Mouse (Mus musculus): ENCODE measurements at regions not wholly inside any gene's neighbourhood (a gene's known extent, or its start where the extent isn't known, plus 50 kb on each side); places are given as distances from the start of the nearest gene placed in this dataset.

DNA sequence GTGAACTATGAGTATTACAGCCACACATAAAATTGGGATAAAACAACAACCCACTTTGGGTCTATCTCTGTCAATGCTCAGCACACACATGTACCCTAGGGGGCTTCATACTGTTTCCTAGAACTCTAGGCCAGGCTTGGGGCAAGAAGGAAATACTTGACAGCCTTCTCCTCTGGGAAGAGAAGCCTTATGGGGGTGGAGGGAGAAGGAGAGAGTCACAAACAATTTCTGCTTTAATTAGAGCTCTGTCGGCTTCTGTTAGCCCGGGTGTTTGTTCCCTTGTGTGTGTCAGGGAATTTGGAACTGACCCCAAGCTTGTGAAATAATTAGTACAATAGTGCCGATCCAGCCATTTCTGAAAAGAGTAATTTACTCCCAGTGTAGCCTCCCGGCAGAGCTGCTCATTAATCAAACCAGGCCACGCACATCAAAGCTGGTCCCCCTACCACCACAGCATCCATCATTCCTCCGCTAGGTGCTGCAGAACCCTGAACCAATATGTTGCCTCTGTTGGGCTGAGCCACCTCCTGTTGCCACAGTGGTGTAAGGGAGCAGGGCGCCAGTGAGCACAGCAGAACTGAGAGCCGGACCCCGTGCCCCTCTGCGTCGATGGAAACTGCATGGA is 307.3 kb downstream of the Tmem114 start:
- DNase-seq (ENCODE audit: low spot score in 2 of 2) = no peak

- no peak for DNase-seq (ENCODE audit: low spot score in 2 of 2)
Measured at GRCm38 (mm10) chr16:8111329-8112116, 313.4 kb downstream of the Tmem114 start.

DNA sequence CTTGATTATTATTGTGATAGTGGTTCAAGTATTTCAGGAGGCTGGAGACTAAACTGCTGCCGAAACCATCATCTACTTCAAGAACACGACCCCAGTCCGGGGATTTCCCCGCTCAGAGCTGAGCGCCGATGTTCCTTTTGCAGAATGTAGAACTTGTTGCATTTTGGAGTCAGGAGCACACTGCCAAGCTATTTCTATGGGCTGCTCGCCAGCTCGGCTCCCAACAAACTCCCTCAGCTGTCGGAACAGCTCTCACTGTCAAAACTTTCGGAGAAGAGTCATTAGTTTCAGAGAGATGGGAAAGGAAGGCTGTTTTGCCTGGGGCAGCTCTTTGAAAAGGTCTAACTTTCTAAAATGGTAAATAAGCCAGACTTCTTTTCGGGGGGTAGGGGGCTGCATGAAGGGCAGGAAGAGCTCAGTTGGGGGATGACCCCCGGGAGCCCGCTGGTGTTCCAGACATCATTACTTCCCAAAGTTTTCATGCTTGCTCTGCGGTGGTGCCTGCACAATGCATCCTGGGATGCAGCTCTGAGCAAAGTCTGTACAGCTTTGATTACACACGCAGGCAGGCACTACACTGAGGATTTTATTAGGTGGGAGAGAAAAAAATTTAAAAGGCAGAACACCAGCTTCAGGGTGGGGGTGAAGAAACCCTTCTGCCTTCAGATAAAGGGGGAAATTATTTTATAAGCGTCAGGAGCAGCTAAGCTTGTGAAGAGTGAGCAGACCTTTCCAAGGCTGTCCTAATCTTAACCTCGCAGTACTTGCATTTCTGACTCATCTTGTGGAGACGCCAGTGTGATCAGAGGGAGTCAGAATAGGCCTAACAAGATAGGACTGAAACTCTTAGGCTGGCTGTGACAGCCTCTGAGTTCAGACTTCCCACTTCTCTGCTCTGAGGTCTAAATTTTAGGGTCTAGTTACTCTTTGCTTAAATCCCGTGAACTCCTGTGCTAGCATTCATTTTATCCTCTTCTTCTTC is 316.5 kb downstream of the Tmem114 start:
- peak in 1 of 2 experiments; percentile 0 for DNase-seq (ENCODE audit: low spot score in 2 of 2)

DNA sequence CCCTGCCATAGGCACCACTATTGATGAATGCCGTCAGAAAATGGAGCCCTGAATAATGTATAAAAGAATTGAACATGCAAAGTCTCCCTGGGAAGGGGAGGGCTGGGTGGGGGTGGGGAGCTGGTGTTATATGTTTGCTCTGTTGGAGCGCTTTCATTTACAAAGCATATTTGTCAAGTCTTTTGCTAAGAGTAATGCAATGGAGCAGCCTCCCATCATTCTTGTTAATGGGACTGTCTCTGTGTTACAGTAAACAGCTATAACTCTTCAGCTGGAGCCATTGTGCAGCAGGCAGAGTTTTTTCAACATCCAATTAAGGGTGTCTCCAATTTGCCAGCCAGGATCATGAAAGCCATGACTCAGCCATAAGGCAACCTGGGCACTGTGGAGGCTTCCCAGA is 345.9 kb downstream of the Tmem114 start:
- DNase-seq (ENCODE audit: low spot score in 2 of 2) = no peak

GRCm38 (mm10) chr16:8078461-8078860 is 346.5 kb downstream of the Tmem114 start:
- no peak for DNase-seq (ENCODE audit: low spot score in 2 of 2)

GRCm38 (mm10) chr16:8074729-8075128 is 350.2 kb downstream of the Tmem114 start:
- DNase-seq (ENCODE audit: low spot score in 2 of 2) = no peak

DNA sequence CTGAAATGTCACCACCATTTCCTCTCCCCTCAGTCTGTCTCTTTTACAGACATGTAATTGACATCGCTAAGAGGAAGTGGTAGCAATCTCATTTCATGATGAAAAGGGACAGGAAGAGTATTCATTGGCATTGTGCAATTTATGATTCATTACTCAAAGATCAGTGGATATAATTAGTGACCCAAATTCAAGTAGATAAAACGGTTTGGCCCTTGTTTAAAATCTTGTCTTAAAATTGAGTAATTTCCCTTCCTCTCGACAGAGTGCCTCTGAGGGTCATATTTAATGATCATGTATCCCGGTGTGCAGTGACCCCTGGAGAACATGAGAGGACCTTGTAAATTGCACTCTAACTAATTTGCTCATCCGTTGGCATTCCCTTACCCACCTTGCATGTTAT is 371.0 kb downstream of the Tmem114 start:
- no peak for DNase-seq (ENCODE audit: low spot score in 2 of 2)

DNA sequence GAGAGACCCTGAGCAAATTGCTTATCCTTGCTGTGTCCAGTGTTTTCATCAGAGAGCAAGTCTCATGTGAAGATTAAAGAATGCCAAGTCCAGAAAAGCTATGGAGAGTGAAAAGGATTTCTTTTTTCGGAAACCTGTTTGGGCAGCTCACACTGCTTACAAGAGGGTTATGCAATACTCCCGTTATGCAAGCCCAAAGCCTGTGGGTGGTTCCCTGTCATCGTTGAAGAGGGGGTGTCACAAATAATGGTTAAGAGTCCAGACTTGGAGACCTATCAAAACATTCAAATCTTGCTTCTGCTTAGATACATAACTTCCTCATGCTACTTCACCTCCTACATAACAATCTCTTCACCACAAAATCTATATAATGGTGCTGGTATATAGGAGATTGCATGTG is 416.0 kb downstream of the Tmem114 start:
- peak; percentile 7 to 20 for DNase-seq (ENCODE audit: low spot score in 2 of 2)

- DNase-seq (ENCODE audit: low spot score in 2 of 2) = no peak
Measured at GRCm38 (mm10) chr16:8006631-8007030, 418.3 kb downstream of the Tmem114 start.

GRCm38 (mm10) chr16:8002339-8003089 is 422.4 kb downstream of the Tmem114 start:
- no peak for DNase-seq (ENCODE audit: low spot score in 2 of 2)

- no peak for DNase-seq (ENCODE audit: low spot score in 2 of 2)
Measured at GRCm38 (mm10) chr16:7982816-7983215, 442.1 kb downstream of the Tmem114 start.

GRCm38 (mm10) chr16:7978466-7978865 is 446.5 kb downstream of the Tmem114 start:
- DNase-seq (ENCODE audit: low spot score in 2 of 2) = no peak

GRCm38 (mm10) chr16:7951616-7952015 is 473.3 kb downstream of the Tmem114 start:
- no peak for DNase-seq (ENCODE audit: low spot score in 2 of 2)

DNA sequence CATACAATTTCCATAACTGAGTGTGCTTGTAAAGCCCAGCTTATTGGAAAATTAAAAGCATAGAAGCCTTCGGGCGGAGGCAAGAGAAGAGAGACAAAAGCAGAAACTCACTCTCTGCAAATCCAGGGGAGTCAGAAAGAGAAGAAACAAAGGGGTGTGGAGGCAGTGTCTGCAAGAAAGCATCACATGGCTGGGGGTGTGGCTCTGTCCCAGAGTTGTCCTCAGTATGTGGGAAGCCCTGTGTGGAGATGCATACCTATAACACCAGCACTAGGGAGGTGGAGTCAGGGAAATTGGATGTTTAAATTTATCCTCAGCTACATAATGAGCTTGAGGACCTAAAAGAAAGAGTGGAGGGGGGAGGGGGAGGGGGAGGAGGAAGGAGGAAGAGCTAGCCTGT is 482.6 kb downstream of the Tmem114 start:
- no peak for DNase-seq (ENCODE audit: low spot score in 2 of 2)

GRCm38 (mm10) chr16:7937167-7937566 is 487.8 kb downstream of the Tmem114 start:
- no peak for DNase-seq (ENCODE audit: low spot score in 2 of 2)

GRCm38 (mm10) chr16:7932322-7932721 is 492.6 kb downstream of the Tmem114 start:
- no peak for DNase-seq (ENCODE audit: low spot score in 2 of 2)

- no peak for DNase-seq (ENCODE audit: low spot score in 2 of 2)
Measured at GRCm38 (mm10) chr16:7931676-7932075, 493.3 kb downstream of the Tmem114 start.

DNA sequence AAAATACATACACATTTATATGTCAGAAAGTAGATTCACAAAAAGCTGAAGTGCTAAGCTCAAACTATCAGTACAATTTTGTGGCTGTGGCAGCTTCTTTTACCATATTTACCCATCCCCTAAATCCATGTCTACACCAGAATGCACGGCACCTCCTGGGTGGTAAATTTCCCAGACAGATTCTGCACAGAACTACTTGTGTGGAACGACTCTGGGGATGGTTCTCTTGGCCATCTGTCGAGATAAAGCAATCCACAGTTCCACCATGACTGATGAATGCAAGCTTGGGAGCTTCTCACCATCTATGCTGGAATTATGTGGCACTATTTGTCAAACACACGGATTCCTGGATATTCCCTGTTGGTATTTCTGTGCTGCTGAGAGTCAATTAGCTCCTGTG is 495.8 kb downstream of the Tmem114 start:
- no peak for DNase-seq (ENCODE audit: low spot score in 2 of 2)

- DNase-seq (ENCODE audit: low spot score in 2 of 2) = no peak
Measured at GRCm38 (mm10) chr16:7928391-7928935, 496.5 kb downstream of the Tmem114 start.

DNA sequence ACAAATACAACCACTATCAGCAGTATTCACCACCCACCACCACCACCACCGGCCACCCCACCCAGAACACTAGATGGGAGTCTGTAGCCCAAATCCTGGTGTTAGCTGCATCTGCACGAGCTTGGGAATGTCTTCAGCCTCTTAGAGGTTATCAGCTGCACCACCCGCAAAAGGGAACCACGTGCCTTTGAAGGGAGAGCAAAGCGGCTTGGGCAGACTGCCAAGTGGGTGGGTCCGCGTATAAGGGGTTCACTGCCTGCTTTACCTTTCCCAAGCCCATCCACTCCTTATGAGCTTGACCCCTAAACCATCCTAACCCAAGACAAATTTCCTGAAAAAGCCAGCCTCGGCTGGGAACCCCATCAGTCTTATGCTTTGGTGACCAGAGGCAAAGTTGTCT is 497.2 kb downstream of the Tmem114 start:
- DNase-seq (ENCODE audit: low spot score in 2 of 2) = no peak

DNA sequence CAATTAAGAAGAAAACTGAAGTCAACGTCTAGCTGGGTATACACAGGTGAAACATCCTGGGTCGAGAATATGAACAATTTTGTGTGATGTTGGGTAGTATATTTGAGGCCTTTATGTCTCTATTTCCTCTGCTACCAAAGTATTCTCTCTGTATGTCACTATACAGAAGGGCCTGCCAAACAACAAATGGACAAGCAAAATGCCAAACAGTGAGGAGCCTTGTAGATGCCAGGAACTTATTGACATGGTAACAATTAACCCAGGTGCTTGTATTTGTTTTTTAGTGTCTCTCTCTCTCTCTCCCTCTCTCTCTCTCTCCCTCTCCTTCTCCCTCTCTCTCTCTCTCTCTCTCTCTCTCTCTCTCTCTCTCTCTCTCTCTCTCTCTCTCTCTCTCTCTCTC is 529.1 kb downstream of the Tmem114 start:
- DNase-seq (ENCODE audit: low spot score in 2 of 2) = no peak

All from urinary bladder, adult 18-20 months (tissue).